Comparison of ENCODE assay signal across 8 mouse cellular contexts in the genomic region with DNA sequence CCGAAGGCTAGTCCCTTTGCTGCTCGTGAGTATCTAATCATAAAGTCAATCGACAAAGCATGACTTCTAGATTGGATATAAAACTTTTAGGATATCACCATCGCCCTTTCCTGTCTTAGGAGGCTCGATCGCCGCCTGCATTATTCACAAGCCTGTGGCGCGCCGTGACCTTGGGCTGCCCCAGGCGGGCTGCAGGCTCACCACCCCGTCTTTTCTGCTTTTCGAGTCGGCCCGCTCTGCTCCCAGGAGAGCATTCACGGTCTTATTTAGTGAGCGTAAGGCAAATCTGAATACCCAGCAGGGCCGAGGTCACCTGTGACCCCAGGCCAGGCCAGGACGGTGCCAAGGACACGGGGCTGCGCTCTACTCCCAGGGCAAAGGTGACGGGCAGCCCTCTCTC. TPM values are rescaled to one million over a fixed set of nuclear protein-coding genes. Genes with fewer than 3 reads are reported as not detected.
DNase-seq lines count a peak whose midpoint lies in the region; ATAC-seq and TF ChIP-seq lines count a peak whose summit lies in the region.

No protein-coding gene starts in this region.

- no peak for DNase-seq in cerebellum, adult 2 months
- peak; percentile 3 for DNase-seq in spleen, adult 12 weeks (ENCODE audit: low spot score)
- no peak for DNase-seq in spleen, postnatal 4 days (ENCODE audit: low spot score in 2 of 2)
- no peak for DNase-seq in frontal cortex, postnatal 25 days (ENCODE audit: low spot score in 2 of 2)
- no peak for DNase-seq in right cerebral cortex, postnatal 14 days

- TF ChIP-seq CTCF in cerebellum, adult 2 months (IDR thresholded peaks at IDR 0.05; ENCODE audit: borderline replicate concordance, insufficient read depth, low read depth, low read length), result no peak
- TF ChIP-seq CTCF in small intestine, adult 2 months (IDR thresholded peaks at IDR 0.05; ENCODE audit: extremely low read depth, insufficient read length, insufficient replicate concordance, low read depth, low read length), result no peak

- peak overlapping the region; percentile 89 for H3K27ac ChIP-seq in cerebellum, adult 2 months (ENCODE audit: insufficient read depth, low read length)
- H3K27ac ChIP-seq in limb, embryonic 12.5 days, result peak overlapping the region; percentile 98
- peak overlapping the region; percentile 98 for H3K27ac ChIP-seq in small intestine, adult 2 months (ENCODE audit: insufficient read depth, low read depth, low read length)

- H3K9me3 ChIP-seq in limb, embryonic 12.5 days, result no peaks in the 10 kb centered on the region

- H3K9ac ChIP-seq in limb, embryonic 12.5 days (replicated peaks), result peak overlapping the region; percentile 97

- H3K4me1 ChIP-seq in cerebellum, adult 2 months (ENCODE audit: control insufficient read depth, insufficient read depth, low read length), result peaks cover 8% of the 10 kb centered on the region
- peaks cover 17% of the 10 kb centered on the region for H3K4me1 ChIP-seq in limb, embryonic 12.5 days (replicated peaks)
- 0 out of 2 replicates have a peak, but pooled peaks cover 3% of the 10 kb centered on the region for H3K4me1 ChIP-seq in small intestine, adult 2 months (ENCODE audit: control insufficient read depth, insufficient read depth, insufficient read length, low read length)

- ATAC-seq in cerebellum, adult (ENCODE audit: insufficient number of reproducible peaks, low FRiP score, low TSS enrichment), result no peak
- no peak for ATAC-seq in limb, embryonic 12.5 days (ENCODE audit: insufficient number of reproducible peaks, insufficient read depth, low FRiP score, low TSS enrichment, low read depth)

- no peak for TF ChIP-seq POLR2A in cerebellum, adult 2 months (IDR thresholded peaks at IDR 0.05; ENCODE audit: borderline replicate concordance, insufficient read depth, low read length)
- no peak for TF ChIP-seq POLR2A in small intestine, adult 2 months (IDR thresholded peaks at IDR 0.05; ENCODE audit: low read depth, low read length)

- H3K36me3 ChIP-seq in limb, embryonic 12.5 days, result peaks cover 44% of the 10 kb centered on the region
- H3K36me3 ChIP-seq in small intestine, adult 2 months (ENCODE audit: control insufficient read depth, insufficient read depth, low read length), result peaks cover 19% of the 10 kb centered on the region

- no peaks in the 10 kb centered on the region for H3K27me3 ChIP-seq in cerebellum, adult 2 months (ENCODE audit: control insufficient read depth, insufficient read depth, low read length)
- no peaks in the 10 kb centered on the region for H3K27me3 ChIP-seq in limb, embryonic 12.5 days
- H3K27me3 ChIP-seq in small intestine, adult 2 months (ENCODE audit: control insufficient read depth, insufficient read depth, low read length), result no peaks in the 10 kb centered on the region

- WGBS in cerebellum, adult 2 months, result under 1% methylated on average over 22 of the region's 22 CpGs
- WGBS in limb, embryonic 12.5 days, result under 1% methylated on average over 22 of the region's 22 CpGs
- WGBS in small intestine, adult 2 months, result under 1% methylated on average over 22 of the region's 22 CpGs

- peak overlapping the region; percentile 95 for H3K4me3 ChIP-seq in cerebellum, adult 2 months (replicated peaks; ENCODE audit: insufficient read depth, low read depth, low read length)
- H3K4me3 ChIP-seq in limb, embryonic 12.5 days (replicated peaks), result peak overlapping the region; percentile 86
- H3K4me3 ChIP-seq in small intestine, adult 2 months (ENCODE audit: low read depth, low read length), result peak overlapping the region; percentile 79

- peak overlapping the region; percentile 70 for H3K4me2 ChIP-seq in limb, embryonic 12.5 days

RNA-seq across cellular contexts. Expression of a gene that starts 0.4 kb away (rescaled TPM):
- 18.7 and 20.6 TPM in 2 replicates for polyA plus RNA-seq in cerebellum, adult 2 months (2012; rRNA removed)
- polyA plus RNA-seq in limb, embryonic 12.5 days (2016; fragmentation: Nextera tagmentation; extraction: Ambion mirVana), result 39.0 and 42.3 TPM in 2 replicates
- 1.9 and 4.9 TPM in 2 replicates for polyA plus RNA-seq in small intestine, adult 2 months (2012; rRNA removed)

RNA-seq across cellular contexts. Expression of a gene that starts 1.1 kb away (rescaled TPM):
- polyA plus RNA-seq in cerebellum, adult 2 months (2012; rRNA removed), result 446 and 451 TPM in 2 replicates
- 838 and 846 TPM in 2 replicates for polyA plus RNA-seq in limb, embryonic 12.5 days (2016; fragmentation: Nextera tagmentation; extraction: Ambion mirVana)
- polyA plus RNA-seq in small intestine, adult 2 months (2012; rRNA removed), result 90.0 and 123 TPM in 2 replicates
